Mouse (Mus musculus): ENCODE data around the gene Rfxank. TPM values are rescaled to one million over a fixed set of nuclear protein-coding genes. Genes with fewer than 3 reads are reported as not detected.
A peak's percentile ranks its signal among the peaks of the same experiment; 100 is the strongest.

The Rfxank gene
- polyA plus RNA-seq, 1 experiment from 2014 or later: 17.6 TPM

DNA sequence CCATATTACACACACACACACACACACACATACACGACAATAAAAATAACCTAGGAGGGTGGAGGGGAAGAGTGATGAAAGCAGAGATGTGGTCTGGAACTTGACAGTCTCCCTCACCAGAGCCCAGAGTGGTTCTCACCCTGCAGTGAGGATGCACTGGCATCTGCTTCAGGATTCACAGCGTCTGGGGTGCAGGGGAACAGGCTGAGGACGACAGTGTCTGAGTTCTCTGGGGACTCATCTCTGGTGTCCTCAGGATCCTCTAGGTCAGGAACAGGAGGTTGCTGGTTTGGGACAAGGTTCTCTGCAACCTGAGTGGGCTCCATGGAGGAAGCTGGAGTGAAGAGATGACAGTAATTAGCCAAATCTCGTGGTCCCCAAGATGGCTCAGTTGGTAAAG is 1.1 kb downstream of the Rfxank start:
- no peaks in the 10 kb centered on the region for H3K27me3 ChIP-seq (ENCODE audit: control insufficient read depth, insufficient read depth, low read length)
- H3K9me3 ChIP-seq (ENCODE audit: control insufficient read depth, low read length): no peaks in the 10 kb centered on the region
- peaks cover 12% of the 10 kb centered on the region for H3K4me1 ChIP-seq (replicated peaks; ENCODE audit: control insufficient read depth, insufficient read depth, low read length)
- H3K27ac ChIP-seq (ENCODE audit: low read depth, low read length): no peak overlapping the region
- peaks cover 16% of the 10 kb centered on the region; the same call in 1 of the 2 replicates for H3K36me3 ChIP-seq (ENCODE audit: control insufficient read depth, insufficient read depth, low read length)
- no peak for DNase-seq (ENCODE audit: low spot score)
- peak overlapping the region; percentile 69; the same call in 1 of the 2 replicates for H3K4me3 ChIP-seq (ENCODE audit: low read depth, low read length)
- WGBS: 80% methylated on average over 4 of the region's 4 CpGs
- no peak overlapping the region; the same call in 1 of the 2 replicates for H3K9ac ChIP-seq (ENCODE audit: low read length)
- H3K4me2 ChIP-seq (ENCODE audit: low read depth, low read length, severe bottlenecking): peak overlapping the region; percentile 74
- no peak for ATAC-seq (replicated peaks; ENCODE audit: low FRiP score)

DNA sequence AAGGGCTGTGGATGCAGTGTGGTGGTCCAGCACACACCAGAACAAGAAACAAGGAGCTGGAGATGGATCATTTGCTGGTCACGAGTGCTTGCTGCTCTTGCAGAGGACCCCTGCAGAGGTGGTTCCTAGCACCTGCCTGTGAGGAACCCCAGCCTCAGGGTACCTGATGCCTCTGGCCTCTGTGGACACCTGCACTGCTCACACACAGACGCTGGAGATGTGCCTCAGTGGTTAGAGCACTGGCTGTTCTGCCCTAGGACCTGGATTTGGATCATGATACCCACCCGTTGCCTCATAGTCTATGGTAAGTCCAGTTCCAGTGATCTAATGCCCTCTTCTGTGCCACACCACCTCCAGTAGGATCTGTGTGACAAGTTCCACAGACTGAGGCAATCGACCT is 2.4 kb downstream of the Rfxank start:
- peaks cover 16% of the 10 kb centered on the region; the same call in 1 of the 2 replicates for H3K36me3 ChIP-seq (ENCODE audit: control insufficient read depth, insufficient read depth, low read length)
- no peak for DNase-seq (ENCODE audit: low spot score)
- 88% methylated on average over 4 of the region's 4 CpGs for WGBS
- no peak overlapping the region for H3K4me2 ChIP-seq (ENCODE audit: low read depth, low read length, severe bottlenecking)
- peaks cover 14% of the 10 kb centered on the region for H3K4me1 ChIP-seq (replicated peaks; ENCODE audit: control insufficient read depth, insufficient read depth, low read length)
- no peak overlapping the region for H3K27ac ChIP-seq (ENCODE audit: low read depth, low read length)
- no peaks in the 10 kb centered on the region for H3K27me3 ChIP-seq (ENCODE audit: control insufficient read depth, insufficient read depth, low read length)
- ATAC-seq (replicated peaks; ENCODE audit: low FRiP score): no peak
- H3K9me3 ChIP-seq (ENCODE audit: control insufficient read depth, low read length): no peaks in the 10 kb centered on the region
- H3K4me3 ChIP-seq (ENCODE audit: low read depth, low read length): no peak overlapping the region
- H3K9ac ChIP-seq (ENCODE audit: low read length): no peak overlapping the region

DNA sequence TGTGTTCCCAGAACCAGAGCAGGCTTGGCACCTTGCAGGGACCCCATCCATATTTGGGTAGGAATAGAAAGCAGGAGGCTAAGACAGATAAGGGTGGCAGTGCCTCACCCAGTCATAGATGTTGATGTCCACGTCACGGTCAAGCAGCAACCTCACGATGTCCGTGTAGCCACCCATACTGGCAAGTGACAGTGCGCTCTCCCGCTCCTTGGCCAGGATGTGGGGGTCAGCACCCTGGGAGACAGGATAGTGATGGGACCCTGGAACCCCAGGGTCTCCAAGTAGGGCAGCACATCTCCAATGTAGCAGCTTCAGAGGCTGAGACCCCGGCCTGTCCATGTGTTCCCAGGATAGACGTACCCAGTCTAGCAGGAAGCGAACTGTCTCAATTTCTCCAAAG is 4.0 kb downstream of the Rfxank start:
- no peak for DNase-seq (ENCODE audit: low spot score)
- Histone ChIP-seq H3K4me2 (ENCODE audit: low read depth, low read length, severe bottlenecking) (no peak overlapping the region), H3K4me3 (ENCODE audit: low read depth, low read length) (no peak overlapping the region), H3K9ac (ENCODE audit: low read length) (no peak overlapping the region), H3K27ac (ENCODE audit: low read depth, low read length) (no peak overlapping the region), H3K27me3 (ENCODE audit: control insufficient read depth, insufficient read depth, low read length) (no peaks in the 10 kb centered on the region), H3K36me3 (ENCODE audit: control insufficient read depth, insufficient read depth, low read length) (peaks cover 16% of the 10 kb centered on the region; the same call in 1 of the 2 replicates), H3K9me3 (ENCODE audit: control insufficient read depth, low read length) (no peaks in the 10 kb centered on the region), H3K4me1 (replicated peaks; ENCODE audit: control insufficient read depth, insufficient read depth, low read length) (peaks cover 8% of the 10 kb centered on the region)
- no peak for ATAC-seq (replicated peaks; ENCODE audit: low FRiP score)
- WGBS: 94% methylated on average over 9 of the region's 9 CpGs

DNA sequence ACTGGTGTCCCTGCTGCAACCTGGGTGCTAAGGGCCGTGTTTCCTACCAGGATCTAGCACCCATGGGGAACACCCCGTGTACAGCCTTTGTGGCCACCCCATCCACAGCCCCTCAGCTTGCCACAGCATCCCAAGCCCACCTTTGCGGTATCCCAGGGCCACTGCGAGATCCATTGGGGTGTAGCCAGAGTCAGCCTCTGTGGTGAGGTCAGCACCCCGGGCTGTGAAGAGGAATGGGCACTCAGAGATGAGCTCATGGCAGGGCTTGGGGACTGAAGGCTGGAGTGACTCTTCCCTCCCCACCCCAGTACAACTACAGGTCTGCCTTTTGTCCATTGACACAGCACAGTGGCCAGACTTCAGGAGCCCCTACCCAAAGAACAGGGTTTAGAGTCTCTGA is 4.9 kb downstream of the Rfxank start:
- H3K27me3 ChIP-seq (ENCODE audit: control insufficient read depth, insufficient read depth, low read length): no peaks in the 10 kb centered on the region
- H3K4me2 ChIP-seq (ENCODE audit: low read depth, low read length, severe bottlenecking): no peak overlapping the region
- H3K9me3 ChIP-seq (ENCODE audit: control insufficient read depth, low read length): no peaks in the 10 kb centered on the region
- DNase-seq (ENCODE audit: low spot score) (no peak), ATAC-seq (replicated peaks; ENCODE audit: low FRiP score) (no peak)
- H3K4me1 ChIP-seq (replicated peaks; ENCODE audit: control insufficient read depth, insufficient read depth, low read length): peaks cover 8% of the 10 kb centered on the region
- no peak overlapping the region for H3K9ac ChIP-seq (ENCODE audit: low read length)
- H3K27ac ChIP-seq (ENCODE audit: low read depth, low read length): no peak overlapping the region
- H3K36me3 ChIP-seq (ENCODE audit: control insufficient read depth, insufficient read depth, low read length): peaks cover 16% of the 10 kb centered on the region; the same call in 1 of the 2 replicates
- H3K4me3 ChIP-seq (ENCODE audit: low read depth, low read length): no peak overlapping the region
- WGBS: 92% methylated on average over 5 of the region's 5 CpGs

DNA sequence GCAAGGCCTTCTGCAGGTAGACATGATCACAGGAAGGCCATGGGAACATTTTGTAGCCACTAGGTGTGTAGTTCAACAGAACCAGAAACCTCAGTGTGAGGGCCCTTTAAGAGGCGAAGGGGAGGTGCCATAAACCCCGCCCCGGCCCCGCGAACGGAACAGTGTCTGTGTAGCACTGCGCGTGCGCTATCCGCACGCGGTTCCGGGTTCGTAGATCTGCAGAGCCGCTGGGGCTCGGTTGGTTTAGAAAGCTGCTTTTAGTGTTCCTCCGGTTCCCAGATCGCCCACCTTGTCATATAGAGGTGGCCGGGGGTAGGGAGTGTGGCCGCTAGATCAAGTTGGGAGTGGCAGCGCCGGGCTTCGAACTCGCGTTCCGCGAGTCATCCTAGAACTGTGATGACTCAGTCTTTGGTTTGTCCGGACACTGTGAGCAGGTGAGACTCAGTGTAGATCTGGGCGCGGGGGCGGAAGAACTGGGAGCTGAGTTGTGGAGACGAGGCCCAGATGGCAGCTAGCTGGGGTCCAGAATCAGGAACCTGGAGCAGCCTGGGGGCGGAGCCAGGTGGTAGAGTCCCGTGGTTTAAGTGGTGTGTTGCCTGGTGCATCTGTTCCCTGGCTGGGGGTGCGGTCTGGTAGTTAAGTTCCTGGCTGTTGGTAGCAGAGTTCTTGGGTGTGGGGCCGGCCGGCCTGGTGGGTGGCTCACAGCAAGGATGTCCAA is 7.6 kb downstream of the Rfxank start, which contains the start of gene Nr2c2ap:
Gene Nr2c2ap (plus strand): TSS at position 168 of the 718 bp plus-strand sequence.
- peak; percentile 88 for ATAC-seq (replicated peaks; ENCODE audit: low FRiP score)
- Histone ChIP-seq H3K9me3 (ENCODE audit: control insufficient read depth, low read length) (no peaks in the 10 kb centered on the region), H3K27ac (ENCODE audit: low read depth, low read length) (no peak within 1 kb of the TSS)

DNA sequence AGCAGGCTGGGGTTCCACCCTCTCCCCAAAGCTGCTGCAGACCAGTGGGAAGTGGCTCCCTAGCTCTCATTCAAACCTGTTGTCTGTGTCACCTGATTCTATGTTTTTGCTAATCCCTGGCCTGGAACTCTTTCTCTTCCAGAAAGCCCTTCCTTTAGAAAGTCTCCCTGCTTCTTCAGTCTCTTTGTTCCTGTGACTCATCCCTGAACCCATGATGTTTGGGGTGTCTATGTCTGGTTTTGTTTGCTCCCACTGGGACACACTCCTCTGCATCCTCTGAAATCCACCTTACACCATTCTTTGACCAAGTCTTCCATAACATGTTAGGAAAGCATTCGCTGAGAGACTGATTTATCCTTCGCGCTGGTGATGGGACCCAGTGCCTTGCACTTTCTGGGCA is 8.9 kb downstream of the Rfxank start:
- peaks cover 2% of the 10 kb centered on the region; the same call in 1 of the 2 replicates for H3K4me1 ChIP-seq (replicated peaks; ENCODE audit: control insufficient read depth, insufficient read depth, low read length)
- no peak overlapping the region for H3K9ac ChIP-seq (ENCODE audit: low read length)
- 80% methylated on average over 3 of the region's 3 CpGs for WGBS
- peaks cover 8% of the 10 kb centered on the region; the same call in 1 of the 2 replicates for H3K36me3 ChIP-seq (ENCODE audit: control insufficient read depth, insufficient read depth, low read length)
- no peaks in the 10 kb centered on the region for H3K27me3 ChIP-seq (ENCODE audit: control insufficient read depth, insufficient read depth, low read length)
- H3K27ac ChIP-seq (ENCODE audit: low read depth, low read length): no peak overlapping the region
- ATAC-seq (replicated peaks; ENCODE audit: low FRiP score) (no peak), DNase-seq (ENCODE audit: low spot score) (no peak)
- H3K4me2 ChIP-seq (ENCODE audit: low read depth, low read length, severe bottlenecking): no peak overlapping the region
- no peaks in the 10 kb centered on the region for H3K9me3 ChIP-seq (ENCODE audit: control insufficient read depth, low read length)
- H3K4me3 ChIP-seq (ENCODE audit: low read depth, low read length): no peak overlapping the region

More for the DNA sequence above, 7.6 kb downstream of the Rfxank start, which contains the start of gene Nr2c2ap:
- H3K9ac ChIP-seq (ENCODE audit: low read length): peak within 1 kb of the TSS; percentile 75
- H3K27me3 ChIP-seq (ENCODE audit: control insufficient read depth, insufficient read depth, low read length): no peaks in the 10 kb centered on the region
- peak within 1 kb of the TSS; percentile 76 for H3K4me2 ChIP-seq (ENCODE audit: low read depth, low read length, severe bottlenecking)
- peak within 1 kb of the TSS; percentile 75 for H3K4me3 ChIP-seq (ENCODE audit: low read depth, low read length)
- DNase-seq (ENCODE audit: low spot score): peak; percentile 90
- H3K36me3 ChIP-seq (ENCODE audit: control insufficient read depth, insufficient read depth, low read length): peaks cover 16% of the 10 kb centered on the region; the same call in 1 of the 2 replicates
- 1% methylated on average over 37 of the region's 37 CpGs for WGBS
- H3K4me1 ChIP-seq (replicated peaks; ENCODE audit: control insufficient read depth, insufficient read depth, low read length): peaks cover 2% of the 10 kb centered on the region; the same call in 1 of the 2 replicates

DNA sequence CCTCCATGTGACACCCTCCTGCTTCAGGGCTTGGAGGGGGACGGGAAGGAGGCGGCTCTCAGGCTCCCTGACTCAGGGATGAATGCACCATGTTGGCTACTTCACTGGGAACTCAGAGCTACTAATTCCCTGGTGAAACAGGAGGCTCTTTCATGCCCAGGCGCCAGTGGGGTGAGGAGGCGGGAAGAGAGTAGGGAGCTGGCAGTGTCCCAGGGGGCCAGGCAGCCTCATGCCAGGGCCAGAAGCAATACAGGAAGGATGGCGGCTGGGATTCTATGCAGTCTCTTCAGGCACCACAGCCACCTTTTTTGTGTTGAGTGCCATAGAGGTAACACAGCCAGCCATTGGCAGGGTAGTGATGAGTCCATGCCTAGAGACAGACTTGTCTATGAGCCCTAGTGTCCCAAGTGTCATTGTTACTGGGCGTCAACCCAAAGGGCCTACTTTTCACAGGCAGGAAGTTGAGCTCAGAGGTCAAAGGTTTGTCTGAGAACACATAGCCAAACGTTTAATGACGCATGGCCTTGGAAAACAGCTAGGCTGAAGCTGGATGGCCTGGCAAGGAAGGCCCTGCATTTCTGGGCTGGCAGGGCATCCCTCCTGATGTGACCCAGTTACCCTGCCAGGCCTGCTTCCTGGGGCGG is 9.5 kb downstream of the Rfxank start:
- Histone ChIP-seq H3K36me3 (ENCODE audit: control insufficient read depth, insufficient read depth, low read length) (peaks cover 5% of the 10 kb centered on the region; the same call in 1 of the 2 replicates), H3K9ac (ENCODE audit: low read length) (no peak overlapping the region), H3K27ac (ENCODE audit: low read depth, low read length) (no peak overlapping the region), H3K4me2 (ENCODE audit: low read depth, low read length, severe bottlenecking) (no peak overlapping the region), H3K4me1 (replicated peaks; ENCODE audit: control insufficient read depth, insufficient read depth, low read length) (peaks cover 2% of the 10 kb centered on the region; the same call in 1 of the 2 replicates), H3K27me3 (ENCODE audit: control insufficient read depth, insufficient read depth, low read length) (no peaks in the 10 kb centered on the region), H3K9me3 (ENCODE audit: control insufficient read depth, low read length) (no peaks in the 10 kb centered on the region), H3K4me3 (ENCODE audit: low read depth, low read length) (no peak overlapping the region)
- 72% methylated on average over 9 of the region's 9 CpGs for WGBS
- DNase-seq (ENCODE audit: low spot score) (no peak), ATAC-seq (replicated peaks; ENCODE audit: low FRiP score) (no peak)

DNA sequence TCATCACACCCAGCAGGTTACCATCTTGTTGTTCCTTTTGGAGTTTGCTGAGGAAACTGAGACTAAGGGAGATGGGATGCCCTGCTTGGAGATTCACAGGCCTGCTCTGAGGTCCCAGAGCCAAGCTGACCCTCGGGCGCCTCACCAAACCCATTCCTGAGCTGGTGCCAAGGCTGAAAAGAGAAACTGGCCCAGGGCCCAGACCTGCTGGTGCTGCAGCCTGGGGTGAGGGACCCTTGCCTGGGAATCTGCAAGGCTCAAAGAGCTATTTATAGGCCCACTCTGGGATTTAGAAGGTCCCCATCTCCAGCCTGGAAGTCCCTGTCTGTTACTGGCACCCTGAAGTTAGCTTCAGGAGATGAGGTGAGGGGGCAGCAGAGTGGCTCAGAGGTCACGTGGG is 10.5 kb downstream of the Rfxank start:
- Histone ChIP-seq H3K27ac (ENCODE audit: low read depth, low read length) (no peak overlapping the region), H3K4me3 (ENCODE audit: low read depth, low read length) (no peak overlapping the region), H3K4me2 (ENCODE audit: low read depth, low read length, severe bottlenecking) (no peak overlapping the region), H3K9me3 (ENCODE audit: control insufficient read depth, low read length) (no peaks in the 10 kb centered on the region), H3K4me1 (replicated peaks; ENCODE audit: control insufficient read depth, insufficient read depth, low read length) (peaks cover 2% of the 10 kb centered on the region; the same call in 1 of the 2 replicates), H3K9ac (ENCODE audit: low read length) (no peak overlapping the region), H3K27me3 (ENCODE audit: control insufficient read depth, insufficient read depth, low read length) (no peaks in the 10 kb centered on the region), H3K36me3 (ENCODE audit: control insufficient read depth, insufficient read depth, low read length) (peaks cover 1% of the 10 kb centered on the region; the same call in 1 of the 2 replicates)
- ATAC-seq (replicated peaks; ENCODE audit: low FRiP score) (no peak), DNase-seq (ENCODE audit: low spot score) (no peak)
- WGBS: 74% methylated on average over 3 of the region's 3 CpGs
